Mouse (Mus musculus): Measurements from ENCODE around the gene Gtf2h1. TPM values are rescaled to one million over a fixed set of nuclear protein-coding genes. Genes with fewer than 3 reads are reported as not detected.
"Not testable (repeated sequence)": the region's sequence is repeated elsewhere in the genome, so short reads cannot be mapped to it uniquely, and the experiment has no call there.

Gene Gtf2h1
- polyA plus RNA-seq, 1 experiment from 2014 or later: 28.8 TPM

GRCm38 (mm10) chr7:46832112-46832810 is 36.4 kb downstream of the Gtf2h1 start:
- H3K27ac ChIP-seq, H3K36me3 ChIP-seq: not testable (repeated sequence)

GRCm38 (mm10) chr7:46833266-46833665 is 37.4 kb downstream of the Gtf2h1 start:
- no peaks in the 10 kb centered on the region for H3K36me3 ChIP-seq
- H3K9me3 ChIP-seq (replicated peaks): no peaks in the 10 kb centered on the region
- H3K4me1 ChIP-seq (replicated peaks): peaks cover 34% of the 10 kb centered on the region
- no peak overlapping the region for H3K4me2 ChIP-seq
- H3K4me3 ChIP-seq: no peak overlapping the region
- H3K27ac ChIP-seq: no peak overlapping the region
- no peaks in the 10 kb centered on the region for H3K27me3 ChIP-seq
- peak; percentile 71 for ATAC-seq (replicated peaks; ENCODE audit: insufficient number of reproducible peaks, insufficient read depth, low FRiP score, low read depth)
- no peak overlapping the region for H3K9ac ChIP-seq
- WGBS: 30% methylated on average over 6 of the region's 6 CpGs

More at GRCm38 (mm10) chr7:46832112-46832810, 36.4 kb downstream of the Gtf2h1 start:
- not testable (repeated sequence) for H3K4me3 ChIP-seq; ATAC-seq (replicated peaks; ENCODE audit: insufficient number of reproducible peaks, insufficient read depth, low FRiP score, low read depth); H3K9ac ChIP-seq; H3K27me3 ChIP-seq; H3K4me2 ChIP-seq; H3K9me3 ChIP-seq (replicated peaks)
- 88% methylated on average over 11 of the region's 11 CpGs for WGBS
- peaks cover 35% of the 10 kb centered on the region for H3K4me1 ChIP-seq (replicated peaks)

- H3K36me3 ChIP-seq: no peaks in the 10 kb centered on the region
- H3K27me3 ChIP-seq: no peaks in the 10 kb centered on the region
- no peak overlapping the region for H3K4me2 ChIP-seq
- ATAC-seq (replicated peaks; ENCODE audit: insufficient number of reproducible peaks, insufficient read depth, low FRiP score, low read depth): no peak
- peaks cover 39% of the 10 kb centered on the region for H3K4me1 ChIP-seq (replicated peaks)
- no peak overlapping the region for H3K9ac ChIP-seq
- H3K9me3 ChIP-seq (replicated peaks): no peaks in the 10 kb centered on the region
- H3K27ac ChIP-seq: no peak overlapping the region
- WGBS: 78% methylated on average over 7 of the region's 7 CpGs
- H3K4me3 ChIP-seq: no peak overlapping the region
Observed at GRCm38 (mm10) chr7:46833670-46834255, 37.9 kb downstream of the Gtf2h1 start.

- no peaks in the 10 kb centered on the region for H3K36me3 ChIP-seq
- H3K4me3 ChIP-seq: no peak overlapping the region
- H3K4me2 ChIP-seq: no peak overlapping the region
- WGBS: 48% methylated on average over 12 of the region's 14 CpGs
- ATAC-seq (replicated peaks; ENCODE audit: insufficient number of reproducible peaks, insufficient read depth, low FRiP score, low read depth): no peak
- H3K9me3 ChIP-seq (replicated peaks): no peaks in the 10 kb centered on the region
- H3K27me3 ChIP-seq: no peaks in the 10 kb centered on the region
- no peak overlapping the region for H3K27ac ChIP-seq
- no peak overlapping the region for H3K9ac ChIP-seq
- H3K4me1 ChIP-seq (replicated peaks): peaks cover 48% of the 10 kb centered on the region
Observed at GRCm38 (mm10) chr7:46834994-46835610, 39.2 kb downstream of the Gtf2h1 start.

GRCm38 (mm10) chr7:46836357-46836756 is 40.5 kb downstream of the Gtf2h1 start:
- no peak overlapping the region for H3K9ac ChIP-seq
- H3K4me3 ChIP-seq: no peak overlapping the region
- no peak overlapping the region for H3K27ac ChIP-seq
- H3K4me1 ChIP-seq (replicated peaks): peaks cover 41% of the 10 kb centered on the region
- H3K4me2 ChIP-seq: no peak overlapping the region
- no peaks in the 10 kb centered on the region for H3K27me3 ChIP-seq
- ATAC-seq (replicated peaks; ENCODE audit: insufficient number of reproducible peaks, insufficient read depth, low FRiP score, low read depth): no peak
- no peaks in the 10 kb centered on the region for H3K9me3 ChIP-seq (replicated peaks)
- no peaks in the 10 kb centered on the region for H3K36me3 ChIP-seq
- 62% methylated on average over 5 of the region's 5 CpGs for WGBS

- no peaks in the 10 kb centered on the region for H3K9me3 ChIP-seq (replicated peaks)
- peaks cover 39% of the 10 kb centered on the region for H3K4me1 ChIP-seq (replicated peaks)
- no peaks in the 10 kb centered on the region for H3K36me3 ChIP-seq
- H3K27me3 ChIP-seq: no peaks in the 10 kb centered on the region
- H3K4me3 ChIP-seq: no peak overlapping the region
- H3K9ac ChIP-seq: no peak overlapping the region
- no peak for ATAC-seq (replicated peaks; ENCODE audit: insufficient number of reproducible peaks, insufficient read depth, low FRiP score, low read depth)
- no peak overlapping the region for H3K27ac ChIP-seq
- WGBS: 80% methylated on average over 5 of the region's 5 CpGs
- H3K4me2 ChIP-seq: no peak overlapping the region
Observed at GRCm38 (mm10) chr7:46837073-46837472, 41.2 kb downstream of the Gtf2h1 start.

GRCm38 (mm10) chr7:46838104-46838671 is 42.3 kb downstream of the Gtf2h1 start:
- peak overlapping the region; percentile 70 for H3K27ac ChIP-seq
- ATAC-seq (replicated peaks; ENCODE audit: insufficient number of reproducible peaks, insufficient read depth, low FRiP score, low read depth): peak; percentile 48; the same call in 1 of the 2 replicates
- no peak overlapping the region for H3K9ac ChIP-seq
- H3K27me3 ChIP-seq: no peaks in the 10 kb centered on the region
- no peaks in the 10 kb centered on the region for H3K9me3 ChIP-seq (replicated peaks)
- 7% methylated on average over 8 of the region's 9 CpGs for WGBS
- peaks cover 39% of the 10 kb centered on the region for H3K4me1 ChIP-seq (replicated peaks)
- H3K4me2 ChIP-seq: peak overlapping the region; percentile 40
- no peak overlapping the region for H3K4me3 ChIP-seq
- H3K36me3 ChIP-seq: no peaks in the 10 kb centered on the region

GRCm38 (mm10) chr7:46838891-46839302 is 43.0 kb downstream of the Gtf2h1 start:
- H3K27ac ChIP-seq: peak overlapping the region; percentile 70
- no peaks in the 10 kb centered on the region for H3K27me3 ChIP-seq
- H3K4me3 ChIP-seq: no peak overlapping the region
- no peaks in the 10 kb centered on the region for H3K9me3 ChIP-seq (replicated peaks)
- WGBS: 16% methylated on average over 8 of the region's 8 CpGs
- H3K4me1 ChIP-seq (replicated peaks): peaks cover 32% of the 10 kb centered on the region
- H3K36me3 ChIP-seq: no peaks in the 10 kb centered on the region
- H3K4me2 ChIP-seq: peak overlapping the region; percentile 40; the same call in 1 of the 2 replicates
- ATAC-seq (replicated peaks; ENCODE audit: insufficient number of reproducible peaks, insufficient read depth, low FRiP score, low read depth): peak; percentile 56
- no peak overlapping the region for H3K9ac ChIP-seq

- WGBS: 38% methylated on average over 7 of the region's 7 CpGs
- no peak overlapping the region for H3K9ac ChIP-seq
- H3K9me3 ChIP-seq (replicated peaks): no peaks in the 10 kb centered on the region
- no peaks in the 10 kb centered on the region for H3K36me3 ChIP-seq
- H3K4me3 ChIP-seq: no peak overlapping the region
- H3K4me1 ChIP-seq (replicated peaks): peaks cover 31% of the 10 kb centered on the region
- H3K27me3 ChIP-seq: no peaks in the 10 kb centered on the region
- H3K27ac ChIP-seq: peak overlapping the region; percentile 70
- H3K4me2 ChIP-seq: no peak overlapping the region
- ATAC-seq (replicated peaks; ENCODE audit: insufficient number of reproducible peaks, insufficient read depth, low FRiP score, low read depth): no peak
Observed at GRCm38 (mm10) chr7:46839446-46839845, 43.5 kb downstream of the Gtf2h1 start.

GRCm38 (mm10) chr7:46839861-46840260 is 44.0 kb downstream of the Gtf2h1 start:
- Histone ChIP-seq H3K4me2 (no peak overlapping the region), H3K9ac (no peak overlapping the region), H3K36me3 (no peaks in the 10 kb centered on the region), H3K27ac (peak overlapping the region; percentile 70; the same call in 1 of the 2 replicates), H3K4me1 (replicated peaks) (peaks cover 34% of the 10 kb centered on the region), H3K27me3 (no peaks in the 10 kb centered on the region), H3K4me3 (no peak overlapping the region), H3K9me3 (replicated peaks) (no peaks in the 10 kb centered on the region)
- WGBS: 71% methylated on average over 5 of the region's 5 CpGs
- ATAC-seq (replicated peaks; ENCODE audit: insufficient number of reproducible peaks, insufficient read depth, low FRiP score, low read depth): no peak

GRCm38 (mm10) chr7:46840326-46840725 is 44.4 kb downstream of the Gtf2h1 start:
- Histone ChIP-seq H3K36me3 (no peaks in the 10 kb centered on the region), H3K9ac (no peak overlapping the region), H3K27ac (no peak overlapping the region), H3K4me1 (replicated peaks) (peaks cover 38% of the 10 kb centered on the region), H3K4me2 (no peak overlapping the region), H3K4me3 (no peak overlapping the region), H3K9me3 (replicated peaks) (no peaks in the 10 kb centered on the region), H3K27me3 (no peaks in the 10 kb centered on the region)
- no peak for ATAC-seq (replicated peaks; ENCODE audit: insufficient number of reproducible peaks, insufficient read depth, low FRiP score, low read depth)
- WGBS: 67% methylated on average over 4 of the region's 4 CpGs

Measured in heart, embryonic 15.5 days (tissue).